Mouse (Mus musculus): Measurements from ENCODE around the gene Zbtb3. TPM values are rescaled to one million over a fixed set of nuclear protein-coding genes. Genes with fewer than 3 reads are reported as not detected.

Zbtb3 gene
- total and polyA plus RNA-seq, 3 experiments, result 1.2 to 2.5 (median 2.2) TPM

DNA sequence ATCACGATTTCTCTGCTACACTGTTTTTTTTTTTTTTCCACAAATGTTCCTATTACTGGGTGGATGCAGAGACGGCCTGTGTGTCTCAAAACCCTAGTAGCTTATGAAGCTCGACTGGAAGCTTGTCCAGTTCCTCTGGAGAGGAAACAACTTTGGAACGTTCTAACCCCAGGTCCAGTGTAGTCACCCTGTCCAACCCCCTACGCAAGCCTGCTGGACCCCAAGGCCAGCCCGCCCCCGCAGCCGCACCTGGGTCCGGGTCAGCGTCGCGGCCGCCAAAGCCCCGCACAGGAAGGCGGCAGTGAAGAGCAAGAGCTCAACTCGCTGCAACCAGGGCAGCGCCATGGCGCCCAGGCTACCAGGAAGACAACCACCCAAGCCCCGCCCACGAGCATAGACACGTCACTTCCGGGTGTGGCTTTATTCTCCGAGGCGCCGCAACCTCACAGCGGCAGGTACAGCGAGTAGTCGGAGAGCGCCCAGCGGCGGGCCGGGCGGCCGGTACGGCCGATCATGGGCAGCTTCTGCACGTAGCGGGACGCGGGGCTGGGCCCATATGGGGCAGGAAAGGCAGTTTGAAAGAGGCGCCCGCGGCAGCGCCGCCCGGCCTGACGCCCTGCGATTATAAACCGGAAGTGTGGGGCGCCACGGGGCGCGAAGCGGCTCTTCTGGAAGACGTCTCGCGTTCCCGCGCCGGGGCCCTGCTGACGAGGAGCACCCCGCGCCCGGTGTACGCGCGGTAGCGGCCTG is 28.1 kb upstream of the Zbtb3 start, which contains the start of gene Tmem179b:
Gene Tmem179b, minus strand, starts transcription at position 382 of the 750 bp plus-strand sequence.
- peak within 1 kb of the TSS; percentile 55 to 93 (median 88) for H3K4me3 ChIP-seq (replicated peaks in 1 of 3; ENCODE audit: low read depth in 2 of 3, low read length in 2 of 3, poor library complexity in 1 of 3)
- peak; percentile 94 for DNase-seq (ENCODE audit: extremely low read depth)
- dilution Hi-C loops (cut with MboI; ENCODE audit: extremely low pct_ligation_motif_present, extremely low pct_unique_long_range_greater_than_20kb, low sequenced_read_pairs) (no loop called here), in situ Hi-C loops (cut with MboI; ENCODE audit: low pct_ligation_motif_present, low pct_unique_long_range_greater_than_20kb, low sequenced_read_pairs) (no loop called here)
- no peaks in the 10 kb centered on the region for H3K27me3 ChIP-seq (replicated peaks)
- H3K4me1 ChIP-seq (ENCODE audit: control insufficient read depth in 1 of 2, insufficient read depth in 2 of 2), result peaks cover 11 to 44% of the 10 kb centered on the region in 2 experiments
- H3K9ac ChIP-seq (ENCODE audit: insufficient read depth, low read depth), result peak within 1 kb of the TSS; percentile 95
- peak within 1 kb of the TSS; percentile 80 for H3K27ac ChIP-seq (ENCODE audit: insufficient read depth, low read depth)
- no peaks in the 10 kb centered on the region for H3K9me3 ChIP-seq (replicated peaks; ENCODE audit: low read length)
- TF ChIP-seq SMC3 (IDR thresholded peaks at IDR 0.05; ENCODE audit: low read depth, low read length) (no peak; the same call in 1 of the 2 replicates), POLR2AphosphoS2 (IDR thresholded peaks at IDR 0.05; ENCODE audit: low read depth, low read length) (peak; percentile 98), GABPA (IDR thresholded peaks at IDR 0.05; ENCODE audit: insufficient replicate concordance, low read depth, low read length) (no peak), USF1 (IDR thresholded peaks at IDR 0.05; ENCODE audit: low read depth, low read length) (no peak), USF2 (conservative IDR thresholded peaks at IDR 0.05; ENCODE audit: low read depth, low read length) (no peak), RCOR1 (conservative IDR thresholded peaks at IDR 0.05; ENCODE audit: low read depth, low read length) (no peak), JUN (IDR thresholded peaks at IDR 0.05; ENCODE audit: insufficient read depth, low read depth, low read length) (no peak), ZNF384 (IDR thresholded peaks at IDR 0.05; ENCODE audit: low read depth, low read length) (no peak), TCF12 (IDR thresholded peaks at IDR 0.05; ENCODE audit: low read depth, low read length) (peak; percentile 95), CTCF (conservative IDR thresholded peaks at IDR 0.05 in 1 of 2, IDR thresholded peaks at IDR 0.05 in 1 of 2; ENCODE audit: low read depth in 2 of 2, low read length in 2 of 2) (0 out of 4 replicates have a peak, but pooled peaks of 1 of the 2 experiments have one; percentile 10), RAD21 (IDR thresholded peaks at IDR 0.05; ENCODE audit: low read depth, low read length) (no peak), MAFK (IDR thresholded peaks at IDR 0.05; ENCODE audit: insufficient replicate concordance, low read length) (no peak), MYC (IDR thresholded peaks at IDR 0.05; ENCODE audit: low read depth, low read length) (no peak), POLR2A (IDR thresholded peaks at IDR 0.05; ENCODE audit: low read depth, low read length) (peak; percentile 98), PAX5 (IDR thresholded peaks at IDR 0.05; ENCODE audit: low read length) (no peak), MAZ (IDR thresholded peaks at IDR 0.05; ENCODE audit: low read depth, low read length) (no peak), TBP (conservative IDR thresholded peaks at IDR 0.05; ENCODE audit: low read depth, low read length) (peak; percentile 89), ZKSCAN1 (IDR thresholded peaks at IDR 0.05; ENCODE audit: borderline replicate concordance, low read depth, low read length) (no peak), HCFC1 (IDR thresholded peaks at IDR 0.05; ENCODE audit: low read depth, low read length) (peak; percentile 77), ELF1 (IDR thresholded peaks at IDR 0.05; ENCODE audit: low read depth, low read length) (peak; percentile 95), UBTF (IDR thresholded peaks at IDR 0.05; ENCODE audit: low read depth, low read length) (0 out of 2 replicates have a peak, but pooled peaks have one; percentile 44), EP300 (IDR thresholded peaks at IDR 0.05; ENCODE audit: low read length) (no peak), ETS1 (conservative IDR thresholded peaks at IDR 0.05; ENCODE audit: low read depth, low read length) (no peak), JUND (conservative IDR thresholded peaks at IDR 0.05; ENCODE audit: low read depth, low read length) (no peak), MEF2A (IDR thresholded peaks at IDR 0.05; ENCODE audit: borderline replicate concordance, low read depth, low read length) (peak; percentile 6; the same call in 1 of the 2 replicates), CHD1 (IDR thresholded peaks at IDR 0.05; ENCODE audit: low read depth, low read length) (peak; percentile 35; the same call in 1 of the 2 replicates), KAT2A (IDR thresholded peaks at IDR 0.05; ENCODE audit: insufficient replicate concordance, low read length) (0 out of 2 replicates have a peak, but pooled peaks have one; percentile 52), MXI1 (IDR thresholded peaks at IDR 0.05; ENCODE audit: low read depth, low read length) (peak; percentile 77; the same call in 1 of the 2 replicates), ZC3H11A (IDR thresholded peaks at IDR 0.05; ENCODE audit: low read depth, low read length) (no peak), E2F4 (IDR thresholded peaks at IDR 0.05; ENCODE audit: insufficient replicate concordance, low read depth, low read length) (0 out of 2 replicates have a peak, but pooled peaks have one; percentile 74), BHLHE40 (IDR thresholded peaks at IDR 0.05; ENCODE audit: low read depth, low read length) (0 out of 2 replicates have a peak, but pooled peaks have one; percentile 10), IRF4 (IDR thresholded peaks at IDR 0.05; ENCODE audit: low read depth, low read length) (no peak; the same call in 1 of the 2 replicates), MAX (IDR thresholded peaks at IDR 0.05; ENCODE audit: low read length) (peak; percentile 62; the same call in 1 of the 2 replicates), NRF1 (IDR thresholded peaks at IDR 0.05; ENCODE audit: low read depth, low read length) (peak; percentile 49), NELFE (IDR thresholded peaks at IDR 0.05; ENCODE audit: low read depth, low read length) (peak; percentile 97), ZMIZ1 (IDR thresholded peaks at IDR 0.05; ENCODE audit: low read depth, low read length) (peak; percentile 95), SIN3A (IDR thresholded peaks at IDR 0.05; ENCODE audit: low read length) (peak; percentile 53), CHD2 (IDR thresholded peaks at IDR 0.05; ENCODE audit: low read length) (no peak)
- H3K36me3 ChIP-seq (replicated peaks in 1 of 2; ENCODE audit: control insufficient read depth in 1 of 2, insufficient read depth in 1 of 2, low read length in 1 of 2), result peaks cover 20 to 50% of the 10 kb centered on the region in 2 experiments
- peaks cover 35% of the 10 kb centered on the region for H3K79me2 ChIP-seq (replicated peaks; ENCODE audit: control insufficient read depth, extremely low read depth, insufficient read depth, poor library complexity, severe bottlenecking)
- peak within 1 kb of the TSS; percentile 95 for H3K4me2 ChIP-seq (ENCODE audit: insufficient read depth, low read depth, poor library complexity, severe bottlenecking)
